Mouse (Mus musculus): ENCODE results near the gene Rrp1. TPM values are rescaled to one million over a fixed set of nuclear protein-coding genes. Genes with fewer than 3 reads are reported as not detected.
A peak's percentile ranks its signal among the peaks of the same experiment; 100 is the strongest.

Gene Rrp1
- polyA plus RNA-seq (2014; fragmentation: Nextera tagmentation; extraction: Ambion mirVana) = 238 and 249 TPM in 2 replicates

- Histone ChIP-seq H3K27me3 (replicated peaks; ENCODE audit: control insufficient read depth, insufficient read depth, low read length) (no peaks in the 10 kb centered on the region), H3K4me2 (ENCODE audit: low read length) (peak within 1 kb of the TSS; percentile 91), H3K36me3 (ENCODE audit: control insufficient read depth, insufficient read depth, low read length) (peaks cover 34% of the 10 kb centered on the region), H3K27ac (ENCODE audit: low read depth) (peak within 1 kb of the TSS; percentile 86), H3K9ac (ENCODE audit: low read length) (peak within 1 kb of the TSS; percentile 82), H3K4me1 (replicated peaks; ENCODE audit: control insufficient read depth, insufficient read depth, low read length) (peaks cover 11% of the 10 kb centered on the region), H3K4me3 (ENCODE audit: low read depth, low read length) (peak within 1 kb of the TSS; percentile 81), H3K9me3 (ENCODE audit: control insufficient read depth, low read length) (no peaks in the 10 kb centered on the region)
- ATAC-seq (replicated peaks; ENCODE audit: low FRiP score, low TSS enrichment, low read depth) (peak; percentile 94), DNase-seq (ENCODE audit: low spot score) (peak; percentile 100)
- under 1% methylated on average over 63 of the region's 70 CpGs for WGBS
Measured at GRCm38 (mm10) chr10:78412319-78413151, at the start of gene Rrp1. TSS of gene Rrp1 (minus strand) at chr10:78413043.

- Histone ChIP-seq H3K4me1 (replicated peaks; ENCODE audit: control insufficient read depth, insufficient read depth, low read length) (peaks cover 21% of the 10 kb centered on the region), H3K9me3 (ENCODE audit: control insufficient read depth, low read length) (no peaks in the 10 kb centered on the region), H3K36me3 (ENCODE audit: control insufficient read depth, insufficient read depth, low read length) (no peaks in the 10 kb centered on the region), H3K4me3 (ENCODE audit: low read depth, low read length) (no peak overlapping the region), H3K4me2 (ENCODE audit: low read length) (no peak overlapping the region), H3K27me3 (replicated peaks; ENCODE audit: control insufficient read depth, insufficient read depth, low read length) (no peaks in the 10 kb centered on the region), H3K27ac (ENCODE audit: low read depth) (no peak overlapping the region), H3K9ac (ENCODE audit: low read length) (no peak overlapping the region)
- WGBS = 78% methylated on average over 4 of the region's 4 CpGs
- ATAC-seq (replicated peaks; ENCODE audit: low FRiP score, low TSS enrichment, low read depth) (no peak), DNase-seq (ENCODE audit: low spot score) (no peak)
Measured at GRCm38 (mm10) chr10:78461767-78462166, 48.9 kb upstream of the Rrp1 start.

GRCm38 (mm10) chr10:78460463-78460862, 47.6 kb upstream of the Rrp1 start:
- Histone ChIP-seq H3K9ac (ENCODE audit: low read length) (no peak overlapping the region), H3K4me2 (ENCODE audit: low read length) (no peak overlapping the region), H3K4me3 (ENCODE audit: low read depth, low read length) (no peak overlapping the region), H3K27me3 (replicated peaks; ENCODE audit: control insufficient read depth, insufficient read depth, low read length) (no peaks in the 10 kb centered on the region), H3K27ac (ENCODE audit: low read depth) (no peak overlapping the region), H3K4me1 (replicated peaks; ENCODE audit: control insufficient read depth, insufficient read depth, low read length) (peaks cover 21% of the 10 kb centered on the region), H3K36me3 (ENCODE audit: control insufficient read depth, insufficient read depth, low read length) (no peaks in the 10 kb centered on the region), H3K9me3 (ENCODE audit: control insufficient read depth, low read length) (no peaks in the 10 kb centered on the region)
- ATAC-seq (replicated peaks; ENCODE audit: low FRiP score, low TSS enrichment, low read depth) (no peak), DNase-seq (ENCODE audit: low spot score) (no peak)
- WGBS = 14% methylated on average over 4 of the region's 5 CpGs

DNA sequence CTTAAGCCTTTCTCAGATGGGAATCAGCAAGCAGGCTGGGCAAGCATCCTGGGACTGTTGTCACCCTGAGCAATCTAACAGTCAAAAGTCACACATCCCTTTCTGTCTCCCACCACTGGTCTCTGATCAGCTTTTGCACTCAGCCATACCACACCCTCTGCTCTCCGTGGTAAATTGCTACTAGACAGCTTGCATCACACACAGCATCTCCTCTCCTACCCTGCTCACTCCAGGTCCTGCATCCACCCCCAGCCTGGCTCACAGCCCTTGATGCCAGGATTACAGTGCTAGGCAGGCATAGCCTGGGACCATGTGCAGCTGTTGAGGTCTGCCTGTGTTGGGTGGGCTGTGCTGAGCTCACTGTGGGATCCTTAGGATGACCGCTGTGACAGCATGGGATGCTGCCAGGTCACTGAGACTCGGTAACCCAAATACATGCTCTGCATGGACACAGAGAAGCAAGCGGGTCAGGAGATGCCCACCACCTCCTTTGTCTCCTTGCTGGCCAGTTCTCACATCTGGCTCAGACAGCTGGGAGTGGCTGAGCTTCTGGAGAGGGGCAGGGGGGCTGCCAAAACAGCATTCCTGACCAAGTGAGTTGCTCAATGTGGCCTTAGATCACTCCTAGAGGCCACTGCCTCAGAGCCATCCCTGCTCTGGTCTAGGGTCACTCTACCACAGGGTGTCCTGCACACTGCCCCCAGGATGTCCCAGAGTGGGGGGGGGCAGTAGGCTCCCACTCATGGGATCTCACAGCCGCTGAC, 45.7 kb upstream of the Rrp1 start:
- H3K36me3 ChIP-seq (ENCODE audit: control insufficient read depth, insufficient read depth, low read length) = no peaks in the 10 kb centered on the region
- WGBS = 69% methylated on average over 5 of the region's 5 CpGs
- H3K4me3 ChIP-seq (ENCODE audit: low read depth, low read length) = no peak overlapping the region
- peaks cover 17% of the 10 kb centered on the region for H3K4me1 ChIP-seq (replicated peaks; ENCODE audit: control insufficient read depth, insufficient read depth, low read length)
- no peaks in the 10 kb centered on the region for H3K27me3 ChIP-seq (replicated peaks; ENCODE audit: control insufficient read depth, insufficient read depth, low read length)
- no peak overlapping the region for H3K27ac ChIP-seq (ENCODE audit: low read depth)
- no peak for ATAC-seq (replicated peaks; ENCODE audit: low FRiP score, low TSS enrichment, low read depth)
- DNase-seq (ENCODE audit: low spot score) = no peak
- no peak overlapping the region for H3K4me2 ChIP-seq (ENCODE audit: low read length)
- no peak overlapping the region for H3K9ac ChIP-seq (ENCODE audit: low read length)
- no peaks in the 10 kb centered on the region for H3K9me3 ChIP-seq (ENCODE audit: control insufficient read depth, low read length)

DNA sequence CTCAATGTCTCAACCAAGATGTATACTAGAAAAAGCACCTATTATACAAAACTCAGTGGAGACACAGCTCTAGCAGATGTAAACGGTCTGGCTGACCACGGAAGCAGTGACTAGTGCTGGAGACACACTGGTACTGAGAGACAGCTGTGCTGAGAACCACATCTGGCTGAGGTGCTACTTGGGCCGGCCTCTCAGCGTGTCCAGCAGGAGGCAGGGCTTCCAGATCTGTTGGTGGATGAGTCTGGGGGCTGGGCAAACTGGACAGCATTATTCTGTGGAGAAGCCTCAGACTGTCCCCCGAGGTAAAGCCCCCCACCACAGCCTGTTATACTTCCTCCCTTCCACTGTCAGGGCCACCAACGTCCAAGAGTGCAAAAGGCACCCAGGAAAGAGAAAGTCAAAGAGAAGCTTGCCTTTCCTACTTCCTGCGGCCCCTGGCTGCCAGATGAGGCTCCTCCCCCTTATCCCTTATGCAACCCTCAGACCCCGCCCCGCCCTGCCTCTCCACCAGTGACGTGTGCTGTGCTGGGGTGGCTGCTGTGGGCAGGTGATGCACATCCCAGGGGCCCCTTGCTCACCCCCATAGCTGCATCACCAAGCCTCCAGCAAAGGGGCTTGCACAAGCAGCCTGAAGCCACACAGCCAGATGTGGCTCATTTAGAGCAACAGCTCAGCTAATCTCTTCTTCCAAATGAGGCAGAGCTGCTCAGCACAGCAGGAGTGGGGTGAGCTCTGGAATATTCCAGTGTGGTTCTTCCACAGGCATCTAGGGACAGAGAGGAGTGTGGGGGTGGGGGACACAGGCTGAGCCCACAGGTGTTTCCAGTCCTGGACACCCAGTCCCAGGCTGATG, 44.9 kb upstream of the Rrp1 start:
- H3K27ac ChIP-seq (ENCODE audit: low read depth) = no peak overlapping the region
- WGBS = 29% methylated on average over 10 of the region's 10 CpGs
- no peaks in the 10 kb centered on the region for H3K9me3 ChIP-seq (ENCODE audit: control insufficient read depth, low read length)
- H3K27me3 ChIP-seq (replicated peaks; ENCODE audit: control insufficient read depth, insufficient read depth, low read length) = no peaks in the 10 kb centered on the region
- peaks cover 17% of the 10 kb centered on the region for H3K4me1 ChIP-seq (replicated peaks; ENCODE audit: control insufficient read depth, insufficient read depth, low read length)
- peak; percentile 66 for DNase-seq (ENCODE audit: low spot score)
- no peak overlapping the region for H3K9ac ChIP-seq (ENCODE audit: low read length)
- no peak overlapping the region for H3K4me3 ChIP-seq (ENCODE audit: low read depth, low read length)
- H3K36me3 ChIP-seq (ENCODE audit: control insufficient read depth, insufficient read depth, low read length) = no peaks in the 10 kb centered on the region
- peak overlapping the region; percentile 33 for H3K4me2 ChIP-seq (ENCODE audit: low read length)
- peak; percentile 70; the same call in 1 of the 2 replicates for ATAC-seq (replicated peaks; ENCODE audit: low FRiP score, low TSS enrichment, low read depth)

DNA sequence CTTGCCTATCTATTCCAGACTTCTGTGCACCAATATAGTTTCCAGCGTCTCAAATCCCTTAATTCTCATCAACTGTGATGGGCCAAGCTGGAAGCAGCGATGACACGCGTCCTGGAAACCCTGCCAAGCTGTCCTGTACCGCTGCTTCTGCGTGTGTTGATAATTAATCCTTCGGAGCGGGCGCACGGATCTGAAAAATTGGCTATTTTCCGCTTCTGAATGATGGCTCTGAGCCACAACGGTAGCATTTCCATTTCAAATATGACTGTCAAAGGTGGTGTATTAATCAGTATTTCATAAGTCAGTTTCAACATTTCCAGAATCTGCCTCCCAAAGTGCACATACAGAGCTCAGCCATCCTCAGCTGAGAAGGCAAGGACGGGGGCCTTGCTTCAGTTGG, 43.9 kb upstream of the Rrp1 start:
- no peak for DNase-seq (ENCODE audit: low spot score)
- WGBS = 89% methylated on average over 13 of the region's 13 CpGs

GRCm38 (mm10) chr10:78452641-78453040, 39.8 kb upstream of the Rrp1 start:
- Histone ChIP-seq H3K27me3 (replicated peaks; ENCODE audit: control insufficient read depth, insufficient read depth, low read length) (no peaks in the 10 kb centered on the region), H3K36me3 (ENCODE audit: control insufficient read depth, insufficient read depth, low read length) (peaks cover 20% of the 10 kb centered on the region), H3K4me1 (replicated peaks; ENCODE audit: control insufficient read depth, insufficient read depth, low read length) (peaks cover 3% of the 10 kb centered on the region), H3K27ac (ENCODE audit: low read depth) (no peak overlapping the region), H3K9ac (ENCODE audit: low read length) (no peak overlapping the region), H3K4me3 (ENCODE audit: low read depth, low read length) (no peak overlapping the region), H3K9me3 (ENCODE audit: control insufficient read depth, low read length) (no peaks in the 10 kb centered on the region), H3K4me2 (ENCODE audit: low read length) (no peak overlapping the region)
- DNase-seq (ENCODE audit: low spot score) (no peak), ATAC-seq (replicated peaks; ENCODE audit: low FRiP score, low TSS enrichment, low read depth) (no peak)
- 64% methylated on average over 4 of the region's 4 CpGs for WGBS

More for the DNA sequence above, 43.9 kb upstream of the Rrp1 start:
- Histone ChIP-seq H3K9ac (ENCODE audit: low read length) (no peak overlapping the region), H3K36me3 (ENCODE audit: control insufficient read depth, insufficient read depth, low read length) (no peaks in the 10 kb centered on the region), H3K4me2 (ENCODE audit: low read length) (no peak overlapping the region), H3K27me3 (replicated peaks; ENCODE audit: control insufficient read depth, insufficient read depth, low read length) (no peaks in the 10 kb centered on the region), H3K4me1 (replicated peaks; ENCODE audit: control insufficient read depth, insufficient read depth, low read length) (peaks cover 17% of the 10 kb centered on the region), H3K9me3 (ENCODE audit: control insufficient read depth, low read length) (no peaks in the 10 kb centered on the region), H3K4me3 (ENCODE audit: low read depth, low read length) (no peak overlapping the region), H3K27ac (ENCODE audit: low read depth) (no peak overlapping the region)
- ATAC-seq (replicated peaks; ENCODE audit: low FRiP score, low TSS enrichment, low read depth) = no peak

- H3K36me3 ChIP-seq (ENCODE audit: control insufficient read depth, insufficient read depth, low read length) = peaks cover 35% of the 10 kb centered on the region
- no peaks in the 10 kb centered on the region for H3K9me3 ChIP-seq (ENCODE audit: control insufficient read depth, low read length)
- no peak overlapping the region for H3K4me2 ChIP-seq (ENCODE audit: low read length)
- no peak for ATAC-seq (replicated peaks; ENCODE audit: low FRiP score, low TSS enrichment, low read depth)
- DNase-seq (ENCODE audit: low spot score) = no peak
- H3K27ac ChIP-seq (ENCODE audit: low read depth) = no peak overlapping the region
- H3K4me1 ChIP-seq (replicated peaks; ENCODE audit: control insufficient read depth, insufficient read depth, low read length) = no peaks in the 10 kb centered on the region
- no peak overlapping the region for H3K4me3 ChIP-seq (ENCODE audit: low read depth, low read length)
- H3K27me3 ChIP-seq (replicated peaks; ENCODE audit: control insufficient read depth, insufficient read depth, low read length) = no peaks in the 10 kb centered on the region
- no peak overlapping the region for H3K9ac ChIP-seq (ENCODE audit: low read length)
- WGBS = 93% methylated on average over 5 of the region's 5 CpGs
Measured at GRCm38 (mm10) chr10:78450761-78451160, 37.9 kb upstream of the Rrp1 start.
